Mouse (Mus musculus): ENCODE measurements at regions not wholly inside any gene's neighbourhood (a gene's known extent, or its start where the extent isn't known, plus 50 kb on each side); places are given as distances from the start of the nearest gene placed in this dataset.

GRCm38 (mm10) chr13:35453222-35453914, 206.3 kb upstream of the Cdyl start:
- in situ Hi-C loops (cut with MboI; ENCODE audit: unreplicated experiment in 2 of 2), result no loop called here

GRCm38 (mm10) chr13:35460051-35460450, 199.6 kb upstream of the Cdyl start:
- in situ Hi-C loops (cut with MboI; ENCODE audit: unreplicated experiment in 2 of 2), result no loop called here

- in situ Hi-C loops (cut with MboI; ENCODE audit: unreplicated experiment in 2 of 2), result no loop called here
These were observed 196.4 kb upstream of the Cdyl start for GRCm38 (mm10) chr13:35463231-35463630.

DNA sequence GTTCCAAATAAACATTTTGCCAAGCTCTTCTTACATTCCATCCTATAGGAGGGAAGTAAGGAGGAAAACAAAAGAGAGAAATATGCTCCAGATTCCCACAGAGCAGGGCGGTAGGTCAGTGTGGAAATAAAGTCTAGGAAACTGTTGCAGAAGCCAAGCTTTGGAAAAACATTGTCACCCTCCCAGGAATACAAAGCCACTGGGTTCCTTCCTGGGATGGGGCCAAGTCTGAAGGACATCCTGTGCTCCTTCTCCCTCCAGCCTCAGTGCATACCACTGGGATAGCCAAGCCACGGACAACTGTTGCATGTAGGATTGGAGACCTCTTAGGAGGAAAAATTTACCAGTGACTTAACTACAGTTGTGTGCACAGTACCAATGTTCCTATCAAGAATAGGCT, 195.8 kb upstream of the Cdyl start:
- in situ Hi-C loops (cut with MboI; ENCODE audit: unreplicated experiment in 2 of 2), result no loop called here

DNA sequence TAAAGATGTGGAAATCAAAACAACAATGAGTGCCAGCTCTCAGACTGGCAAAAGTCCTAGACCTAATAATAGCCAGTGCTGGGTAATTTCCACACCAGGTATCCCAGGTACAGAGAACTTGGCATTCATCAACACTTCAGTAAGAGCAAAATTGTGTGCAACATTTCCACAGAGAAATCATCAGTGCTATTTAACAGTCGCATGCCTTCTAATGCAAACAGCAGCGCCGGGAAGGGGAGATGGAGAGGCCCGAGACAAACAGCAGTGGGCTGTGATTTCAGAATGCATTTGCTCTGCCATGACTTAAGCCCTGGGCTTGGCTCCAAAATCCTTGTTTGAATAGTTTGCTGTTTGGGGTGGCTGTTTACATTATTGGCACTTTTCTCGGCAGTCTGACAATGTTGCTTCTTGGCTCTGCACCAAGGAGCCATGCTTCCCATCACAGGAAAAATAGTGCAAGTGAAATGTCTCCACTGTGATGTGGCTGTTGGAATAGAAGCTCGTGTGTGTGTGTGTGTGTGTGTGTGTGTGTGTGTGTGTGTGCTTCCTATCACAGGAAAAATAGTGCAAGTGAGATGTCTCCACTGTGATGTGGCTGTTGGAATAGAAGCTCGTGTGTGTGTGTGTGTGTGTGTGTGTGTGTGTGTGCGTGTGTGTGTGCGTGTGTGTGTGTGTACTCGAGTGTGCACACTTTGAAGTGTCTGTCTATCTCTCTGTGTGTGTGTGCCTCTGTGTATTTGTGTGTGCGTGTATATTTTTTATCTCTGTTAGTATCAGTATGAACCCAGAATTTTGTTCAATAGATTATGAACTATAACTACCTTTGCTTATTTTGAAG, 190.1 kb upstream of the Cdyl start:
- in situ Hi-C loops (cut with MboI; ENCODE audit: unreplicated experiment in 2 of 2), result no loop called here

DNA sequence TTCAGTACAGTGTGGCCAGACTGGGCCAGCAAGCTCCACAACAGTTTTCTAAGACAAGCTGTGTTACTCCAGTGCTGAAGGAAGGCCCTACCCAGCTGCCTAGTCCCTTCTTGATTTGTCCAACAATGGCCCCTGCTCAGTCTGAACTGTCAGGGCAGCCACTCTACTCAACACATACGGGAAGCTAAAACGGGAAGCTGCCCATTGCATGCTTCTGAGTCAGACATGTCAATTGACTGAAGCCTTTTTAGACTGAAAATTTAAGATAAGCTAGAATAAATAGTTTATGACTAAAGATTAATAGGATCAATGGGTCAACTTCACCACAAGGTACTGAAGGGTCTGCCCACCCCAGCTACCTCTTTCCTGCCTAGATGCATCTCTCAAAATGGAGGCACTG, 181.4 kb upstream of the Cdyl start:
- in situ Hi-C loops (cut with MboI; ENCODE audit: unreplicated experiment in 2 of 2), result no loop called here

DNA sequence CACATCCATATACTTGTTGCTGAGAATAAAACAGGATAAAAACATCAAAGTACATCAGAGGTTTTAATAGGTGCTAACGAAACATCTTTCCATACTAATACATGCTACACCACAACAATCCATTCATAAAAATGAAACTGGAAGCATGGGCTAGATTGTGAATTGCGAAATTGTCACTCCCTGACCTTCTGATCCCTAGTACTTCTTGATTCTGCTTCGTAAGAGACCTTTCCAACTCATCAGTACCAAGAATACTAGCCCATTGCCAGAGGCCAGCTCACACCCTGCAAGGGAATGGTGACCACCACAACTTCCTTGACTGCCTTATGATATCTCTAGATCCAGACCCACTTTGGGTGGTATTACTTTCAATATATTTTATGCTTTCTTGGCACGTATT, 177.3 kb upstream of the Cdyl start:
- in situ Hi-C loops (cut with MboI; ENCODE audit: unreplicated experiment in 2 of 2), result no loop called here

GRCm38 (mm10) chr13:35486125-35486524, 173.5 kb upstream of the Cdyl start:
- in situ Hi-C loops (cut with MboI; ENCODE audit: unreplicated experiment in 2 of 2), result no loop called here

DNA sequence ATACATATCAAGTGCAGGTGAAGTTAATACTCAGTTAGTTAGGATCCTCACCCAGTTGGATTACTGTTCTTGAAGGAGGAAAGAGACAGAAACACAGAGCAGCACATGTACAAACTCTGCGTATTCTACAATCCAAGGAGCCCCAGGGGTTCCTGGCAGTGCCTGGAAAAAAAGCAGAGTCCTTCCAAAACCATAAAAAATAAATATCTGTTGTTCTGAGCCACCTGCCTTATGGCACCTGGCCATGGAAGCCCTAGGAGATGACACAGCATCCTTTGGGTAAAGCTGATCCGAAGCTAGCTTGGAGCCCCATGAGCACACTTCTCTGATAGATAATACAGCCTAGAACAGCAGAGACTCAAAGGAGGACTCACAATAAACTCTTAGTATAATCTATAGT, 159.9 kb upstream of the Cdyl start:
- in situ Hi-C loops (cut with MboI; ENCODE audit: unreplicated experiment in 2 of 2), result no loop called here

GRCm38 (mm10) chr13:35500891-35501290, 158.7 kb upstream of the Cdyl start:
- in situ Hi-C loops (cut with MboI; ENCODE audit: unreplicated experiment in 2 of 2), result no loop called here

DNA sequence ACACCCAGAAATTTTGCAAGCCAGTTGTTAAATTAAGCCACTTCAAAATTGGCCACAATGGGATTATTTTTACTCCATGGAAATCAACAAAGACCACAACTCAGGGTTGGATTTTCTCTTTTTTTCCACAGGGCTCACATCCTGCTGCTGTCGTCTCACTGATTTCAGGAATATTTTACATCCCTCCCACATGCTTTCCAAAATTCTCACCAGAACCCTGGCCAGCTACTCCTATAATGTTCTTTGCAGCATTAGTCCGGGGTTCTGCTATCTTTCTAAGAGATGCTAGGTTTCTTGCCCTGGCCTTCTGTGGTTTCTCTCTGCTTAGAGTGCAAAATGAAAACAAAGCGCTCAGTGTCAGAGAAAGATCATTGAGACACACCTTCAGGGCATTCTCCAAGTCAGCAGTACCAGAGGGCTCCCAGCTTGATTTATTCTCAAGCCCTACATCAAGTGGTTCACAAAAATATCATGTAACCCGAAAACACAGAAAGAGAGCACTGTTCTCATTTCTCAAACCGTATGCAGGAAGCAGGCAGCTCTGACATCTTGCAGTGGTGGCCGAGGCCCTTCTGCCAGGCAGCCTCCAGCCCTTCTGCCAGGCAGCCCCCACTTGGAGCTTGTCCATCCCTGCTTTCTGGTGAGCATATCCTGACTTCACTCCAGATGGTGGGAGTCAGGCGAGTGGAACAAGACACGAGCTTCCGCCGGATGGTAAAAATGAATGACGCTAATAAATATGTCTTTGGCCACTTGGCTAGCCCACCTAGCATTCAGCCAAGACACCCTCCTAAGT, 158.1 kb upstream of the Cdyl start:
- in situ Hi-C loops (cut with MboI; ENCODE audit: unreplicated experiment in 2 of 2), result no loop called here

- in situ Hi-C loops (cut with MboI; ENCODE audit: unreplicated experiment in 2 of 2), result no loop called here
These were observed 157.5 kb upstream of the Cdyl start for GRCm38 (mm10) chr13:35502147-35502522.

- in situ Hi-C loops (cut with MboI; ENCODE audit: unreplicated experiment in 2 of 2), result no loop called here
These were observed 156.2 kb upstream of the Cdyl start for GRCm38 (mm10) chr13:35503362-35503821.

- in situ Hi-C loops (cut with MboI; ENCODE audit: unreplicated experiment in 2 of 2), result no loop called here
These were observed 152.4 kb upstream of the Cdyl start for GRCm38 (mm10) chr13:35507195-35507594.

- in situ Hi-C loops (cut with MboI; ENCODE audit: unreplicated experiment in 2 of 2), result no loop called here
These were observed 147.6 kb upstream of the Cdyl start for GRCm38 (mm10) chr13:35512029-35512507.

DNA sequence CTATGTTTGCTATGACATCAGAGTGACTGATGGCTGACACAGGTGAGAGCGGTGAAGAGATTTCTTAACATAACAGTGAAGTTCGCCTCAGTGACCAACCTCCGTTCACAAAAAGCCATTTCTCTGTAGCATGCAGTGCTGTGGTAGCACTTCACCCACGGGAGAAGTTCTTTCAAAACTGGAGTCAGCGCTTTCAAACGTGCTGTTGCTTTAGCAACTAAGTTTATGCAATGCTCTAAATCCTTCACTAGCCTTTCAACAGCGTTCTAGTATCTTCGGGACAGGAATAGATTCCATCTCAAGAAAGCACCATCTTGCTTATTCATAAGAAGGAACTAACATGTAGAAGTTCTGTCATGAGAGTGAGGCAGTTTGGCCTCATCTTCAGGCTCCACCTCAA, 146.5 kb upstream of the Cdyl start:
- in situ Hi-C loops (cut with MboI; ENCODE audit: unreplicated experiment in 2 of 2), result no loop called here

DNA sequence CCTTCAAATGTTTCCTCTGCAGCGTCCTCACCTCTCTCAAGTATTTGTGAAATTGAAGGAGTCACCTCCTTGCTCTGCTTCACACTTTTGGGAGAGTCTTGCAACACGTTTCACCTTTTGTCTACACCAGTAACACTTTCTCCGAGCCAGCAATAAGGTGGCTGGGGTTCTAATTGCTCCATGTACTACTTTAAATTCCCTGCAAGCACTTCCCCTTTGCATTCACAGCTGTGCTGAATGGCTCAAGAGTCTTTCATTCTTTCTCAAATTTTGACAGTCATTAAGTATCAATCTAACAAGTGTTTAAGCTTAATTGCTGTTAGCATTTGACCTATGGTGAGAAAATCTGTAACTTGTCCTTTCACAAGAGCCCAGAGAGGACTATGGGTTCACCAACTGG, 144.3 kb upstream of the Cdyl start:
- in situ Hi-C loops (cut with MboI; ENCODE audit: unreplicated experiment in 2 of 2), result no loop called here

GRCm38 (mm10) chr13:35517692-35518091, 141.9 kb upstream of the Cdyl start:
- in situ Hi-C loops (cut with MboI; ENCODE audit: unreplicated experiment in 2 of 2), result no loop called here

DNA sequence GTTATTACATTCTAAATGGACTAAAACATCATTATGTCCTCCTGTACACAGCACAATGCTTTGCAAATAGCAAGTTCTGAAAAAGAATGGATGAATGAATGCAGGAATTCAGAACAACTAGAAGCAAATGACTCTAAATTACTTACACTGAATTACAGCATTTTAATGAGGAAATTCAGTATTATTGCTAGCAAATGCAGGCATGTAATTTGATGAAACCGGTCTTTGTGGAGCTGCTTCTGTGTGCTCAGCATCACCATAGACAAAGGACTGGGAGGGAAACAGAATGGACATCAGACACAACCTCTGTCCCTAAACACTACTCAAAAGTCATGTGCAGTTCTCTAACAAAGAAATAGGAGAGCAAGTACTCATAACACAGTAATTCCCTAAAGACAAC, 137.4 kb upstream of the Cdyl start:
- in situ Hi-C loops (cut with MboI; ENCODE audit: unreplicated experiment in 2 of 2), result no loop called here

DNA sequence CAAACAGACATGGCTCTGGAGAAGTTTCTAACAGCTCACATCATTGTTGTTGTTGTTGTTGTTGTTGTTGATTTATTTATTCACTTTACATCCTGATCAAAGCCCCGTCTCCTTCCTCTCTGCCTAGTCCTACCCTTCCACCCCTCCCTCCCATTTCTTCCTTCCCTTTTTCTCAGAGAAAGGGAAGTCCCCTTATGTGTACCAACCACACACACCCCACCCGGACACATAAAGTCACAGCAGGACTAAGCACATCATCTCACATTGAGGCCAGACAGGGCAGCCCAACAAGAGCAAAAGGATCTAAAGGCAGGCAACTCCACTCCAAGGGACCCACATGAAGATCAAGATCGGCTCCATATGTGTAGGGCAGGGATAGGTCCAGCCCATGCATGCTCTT, 130.1 kb upstream of the Cdyl start:
- in situ Hi-C loops (cut with MboI; ENCODE audit: unreplicated experiment in 2 of 2), result no loop called here

GRCm38 (mm10) chr13:35537106-35537505, 122.5 kb upstream of the Cdyl start:
- in situ Hi-C loops (cut with MboI; ENCODE audit: unreplicated experiment in 2 of 2), result no loop called here
